Mouse (Mus musculus) embryonic facial prominence, embryonic 14.5 days (tissue): Measurements from ENCODE around the gene Polr2l. TPM values are rescaled to one million over a fixed set of nuclear protein-coding genes. Genes with fewer than 3 reads are reported as not detected.

Experiments used
- ATAC-seq: fragments of 200-750 bp; cut with Nextera tagmentation; 2 replicates; pipeline ENCODE4 v1.8.0; 2017; ENCODE audit warnings: low read depth, moderate number of reproducible peaks, moderate TSS enrichment
- DNase-seq: peaks from one replicate; pipeline ENCODE4 v3.0.0-alpha.2; 2015; ENCODE audit warnings: low spot score
- H3K27ac ChIP-seq: fragments of 300-500 bp; sonication (generic); replicated peaks from 2 replicates; pipeline ENCODE4 v1.5.1; 2014; ENCODE audit warnings: low read depth, mild to moderate bottlenecking, low read length, moderate library complexity
- H3K27me3 ChIP-seq: fragments of 300-500 bp; sonication (generic); replicated peaks from 2 replicates; pipeline ENCODE4 v1.6.1; 2014; ENCODE audit warnings: low read length; ENCODE audit not compliant: control insufficient read depth, insufficient read depth
- H3K36me3 ChIP-seq: fragments of 300-500 bp; sonication (generic); 2 replicates; pipeline ENCODE4 v1.6.1; 2014; ENCODE audit warnings: low read length, mixed read lengths; ENCODE audit not compliant: control insufficient read depth, insufficient read depth
- H3K4me1 ChIP-seq: fragments of 300-500 bp; sonication (generic); 2 replicates; pipeline ENCODE4 v1.6.1; 2014; ENCODE audit warnings: antibody characterized with exemption, low read length; ENCODE audit not compliant: control insufficient read depth, insufficient read depth
- H3K4me2 ChIP-seq: fragments of 300-500 bp; sonication (generic); 2 replicates; pipeline ENCODE4 v1.6.1; 2014; ENCODE audit warnings: low read depth, mild to moderate bottlenecking, low read length, moderate library complexity, mixed read lengths
- H3K4me3 ChIP-seq: fragments of 300-500 bp; sonication (generic); 2 replicates; pipeline ENCODE4 v1.5.1; 2014; ENCODE audit warnings: low read depth, mild to moderate bottlenecking, low read length
- H3K9ac ChIP-seq: fragments of 300-500 bp; sonication (generic); 2 replicates; pipeline ENCODE4 v1.6.1; 2014; ENCODE audit warnings: low read depth, mild to moderate bottlenecking, low read length, moderate library complexity, mixed read lengths
- H3K9me3 ChIP-seq: fragments of 300-500 bp; sonication (generic); 2 replicates; pipeline ENCODE4 v1.6.1; 2016; ENCODE audit warnings: low read length; ENCODE audit not compliant: control insufficient read depth
- WGBS: fragments of 180-500 bp; shearing (Covaris S2); extraction: QIAGEN DNeasy Blood & Tissue Kit; methylation state at CpG from one replicate; pipeline ENCODE4 v1.1.7; 2014; 5-methylcytosine and 5-hydroxymethylcytosine counted together
- polyA plus RNA-seq: library from polyadenylated mRNA; unstranded; fragments of >200 nt; fragmentation: Nextera tagmentation; extraction: Ambion mirVana; gene quantifications from 2 replicates; pipeline ENCODE4 v1.2.1, GENCODE M21; 2014

The Polr2l gene
- 59.3 and 65.2 TPM in 2 replicates for polyA plus RNA-seq

DNA sequence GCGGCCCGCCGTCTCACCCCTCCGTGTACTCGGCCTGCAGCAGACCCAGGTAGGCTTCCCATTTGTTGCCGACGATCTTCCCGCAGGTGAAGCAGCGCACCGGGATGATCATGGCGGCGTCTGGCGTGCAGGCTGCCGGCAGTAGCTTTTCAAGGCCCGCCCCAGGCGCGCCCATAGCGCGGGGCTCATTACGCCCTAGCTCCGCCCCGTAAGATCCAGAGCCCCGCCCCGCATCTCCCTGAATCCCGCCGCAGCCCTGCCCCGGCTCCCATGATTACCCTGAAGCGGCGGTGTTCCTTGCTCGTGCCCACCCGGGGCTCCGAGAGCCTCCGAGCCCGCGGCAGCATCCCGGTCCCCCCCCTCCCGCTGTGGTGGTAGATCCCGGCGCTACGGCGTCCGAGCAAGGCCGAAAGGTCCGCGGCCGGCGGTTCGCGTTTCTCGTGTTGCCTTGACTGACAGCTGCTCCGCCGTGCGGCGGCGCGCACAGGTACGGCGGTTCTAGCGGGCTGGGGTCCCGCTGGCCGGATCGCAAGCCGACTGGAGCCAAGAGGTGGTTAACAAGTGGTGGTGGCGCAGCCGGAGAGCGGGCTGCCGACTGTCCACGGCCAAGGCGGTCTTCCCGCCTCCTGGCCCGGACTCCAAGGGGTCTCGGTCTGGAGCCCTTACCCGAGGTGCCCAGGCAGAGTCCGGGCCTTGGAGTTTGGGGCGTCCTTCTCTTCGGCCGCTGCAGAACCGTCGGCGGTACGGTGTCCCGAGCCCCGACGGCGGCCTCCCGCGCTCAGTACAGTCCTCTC is at the start of gene Polr2l, which contains the start of gene Tspan4:
Gene Polr2l, minus strand, starts transcription at position 122 of the 794 bp plus-strand sequence.
Gene Tspan4, plus strand, starts transcription at position 230 of the 794 bp plus-strand sequence.
- Histone ChIP-seq H3K4me1 (peaks cover 37% of the 10 kb centered on the region), H3K27ac (peak within 1 kb of the TSS; percentile 93), H3K9me3 (no peaks in the 10 kb centered on the region), H3K27me3 (peaks cover 3% of the 10 kb centered on the region; the same call in 1 of the 2 replicates), H3K4me3 (peak within 1 kb of the TSS; percentile 81), H3K4me2 (peak within 1 kb of the TSS; percentile 93), H3K9ac (peak within 1 kb of the TSS; percentile 87), H3K36me3 (peaks cover 26% of the 10 kb centered on the region)
- DNase-seq: peak; percentile 93
- ATAC-seq: peak; percentile 81
- WGBS: under 1% methylated on average over 45 of the region's 87 CpGs

DNA sequence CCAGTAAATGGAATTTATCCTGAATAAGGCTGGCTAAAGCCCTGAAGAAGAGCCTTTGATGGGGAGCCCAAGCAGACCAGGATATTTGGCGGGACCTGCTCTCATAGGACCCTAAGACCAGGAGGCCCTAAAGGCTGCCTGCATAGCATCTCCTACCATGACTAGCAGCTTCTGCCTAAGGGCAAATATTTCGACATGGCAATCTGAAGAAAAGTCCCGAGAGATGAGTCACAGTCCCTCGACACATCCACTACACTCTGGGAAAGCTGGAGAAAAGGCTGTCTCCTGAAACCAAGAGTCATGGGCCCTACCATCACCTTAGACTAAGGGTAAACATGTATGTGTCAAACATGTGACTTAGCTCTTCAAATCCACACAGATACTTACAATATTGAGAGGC is 49.3 kb upstream of the Polr2l start:
- Histone ChIP-seq H3K4me2 (no peak overlapping the region), H3K9ac (no peak overlapping the region), H3K9me3 (no peaks in the 10 kb centered on the region), H3K27me3 (no peaks in the 10 kb centered on the region), H3K36me3 (peaks cover 37% of the 10 kb centered on the region), H3K27ac (no peak overlapping the region), H3K4me3 (no peak overlapping the region), H3K4me1 (no peaks in the 10 kb centered on the region)
- DNase-seq: no peak
- 80% methylated on average over 4 of the region's 4 CpGs for WGBS
- ATAC-seq: no peak

DNA sequence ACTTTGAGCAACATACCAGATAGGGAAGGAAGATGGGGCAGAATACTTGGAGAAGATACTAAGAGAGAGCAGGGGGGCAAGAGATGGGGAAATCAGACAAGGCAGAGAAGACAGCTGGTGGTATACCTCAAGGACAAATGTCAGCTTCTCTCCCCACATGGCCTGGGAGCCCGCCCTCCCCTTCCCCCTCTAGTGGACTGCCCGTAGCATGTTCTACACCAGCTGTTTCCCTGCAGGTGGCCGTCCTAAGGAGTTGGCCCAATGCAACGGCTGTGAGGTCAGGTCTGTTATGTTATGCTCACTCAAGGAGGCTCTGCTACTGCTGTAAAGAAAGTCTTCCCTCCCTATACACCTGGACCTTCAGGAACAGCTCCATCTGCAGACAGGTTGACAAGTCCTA is 48.1 kb upstream of the Polr2l start:
- Histone ChIP-seq H3K4me3 (no peak overlapping the region), H3K36me3 (peaks cover 27% of the 10 kb centered on the region; the same call in 1 of the 2 replicates)
- WGBS: 65% methylated on average over 2 of the region's 4 CpGs

DNA sequence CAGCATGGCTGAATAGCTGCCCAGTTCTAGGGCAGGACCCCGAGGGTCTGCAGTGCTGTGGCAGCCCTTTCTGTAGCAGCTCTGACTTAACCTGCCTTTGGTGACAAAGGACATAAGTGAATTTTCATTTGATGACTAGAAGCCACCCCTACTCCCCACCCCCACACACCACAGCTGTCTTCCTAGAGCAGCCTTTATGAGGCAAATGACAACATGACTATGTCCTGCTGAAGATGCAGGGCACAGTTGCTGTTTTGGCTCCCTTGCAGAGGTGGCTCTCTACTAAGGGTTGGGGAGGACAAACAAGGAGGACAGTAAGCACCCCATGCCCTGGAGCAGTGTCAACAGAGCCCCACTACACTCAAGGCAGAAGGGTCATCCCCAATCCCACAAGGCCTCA is 44.9 kb upstream of the Polr2l start:
- no peak for ATAC-seq
- Histone ChIP-seq H3K9ac (no peak overlapping the region), H3K27me3 (no peaks in the 10 kb centered on the region), H3K4me1 (no peaks in the 10 kb centered on the region), H3K27ac (no peak overlapping the region), H3K4me2 (no peak overlapping the region), H3K9me3 (no peaks in the 10 kb centered on the region), H3K36me3 (peaks cover 37% of the 10 kb centered on the region), H3K4me3 (no peak overlapping the region)
- 76% methylated on average over 1 of the region's 1 CpGs for WGBS
- DNase-seq: no peak

More for the DNA sequence above, 48.1 kb upstream of the Polr2l start:
- H3K4me1 ChIP-seq: no peaks in the 10 kb centered on the region
- no peaks in the 10 kb centered on the region for H3K9me3 ChIP-seq
- DNase-seq (no peak), ATAC-seq (no peak)
- no peak overlapping the region for H3K9ac ChIP-seq
- H3K27me3 ChIP-seq: no peaks in the 10 kb centered on the region
- no peak overlapping the region for H3K4me2 ChIP-seq
- H3K27ac ChIP-seq: no peak overlapping the region

DNA sequence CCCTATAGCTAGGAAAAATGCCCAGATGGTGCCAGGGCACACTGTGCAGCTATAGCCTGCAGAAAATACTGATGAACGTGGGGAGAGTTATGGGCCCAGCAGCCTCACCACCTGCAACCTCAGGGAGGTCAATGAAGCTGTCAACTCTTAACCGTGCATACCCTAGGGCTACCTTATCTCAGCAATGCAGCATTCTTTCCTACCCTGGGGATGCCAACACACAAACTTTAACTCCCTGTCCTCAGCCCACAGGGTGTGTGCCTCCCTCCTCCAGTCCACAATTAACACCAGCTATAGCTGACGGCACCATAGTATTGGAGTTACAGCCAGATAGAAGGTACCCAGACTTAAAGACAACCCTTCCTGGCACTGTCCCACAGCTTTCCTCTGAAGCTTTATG is 44.0 kb upstream of the Polr2l start:
- Histone ChIP-seq H3K27me3 (no peaks in the 10 kb centered on the region), H3K4me1 (no peaks in the 10 kb centered on the region), H3K4me2 (no peak overlapping the region), H3K27ac (no peak overlapping the region), H3K36me3 (peaks cover 43% of the 10 kb centered on the region), H3K9me3 (no peaks in the 10 kb centered on the region), H3K4me3 (no peak overlapping the region), H3K9ac (no peak overlapping the region)
- WGBS: 67% methylated on average over 3 of the region's 3 CpGs
- no peak for DNase-seq
- no peak for ATAC-seq

DNA sequence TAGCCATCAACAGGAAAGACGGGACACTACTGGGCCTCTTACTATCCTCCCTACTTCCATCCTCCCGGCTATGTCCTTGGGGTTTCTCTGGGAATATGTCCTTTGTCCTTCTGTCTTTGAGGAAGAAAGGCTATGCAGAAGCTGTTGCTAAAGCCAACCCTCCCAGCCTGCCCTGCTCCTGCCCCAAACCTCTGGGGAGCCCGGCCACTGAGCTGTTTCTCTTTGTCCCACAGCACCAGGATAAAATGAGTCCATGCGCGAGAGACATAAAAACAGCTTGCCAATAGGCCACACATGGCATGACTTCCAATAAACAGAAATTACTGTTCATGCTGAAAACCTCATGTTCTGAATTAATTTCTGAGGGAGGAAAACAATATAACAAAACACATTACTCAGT is 43.4 kb upstream of the Polr2l start:
- ATAC-seq: no peak
- no peak overlapping the region for H3K9ac ChIP-seq
- no peaks in the 10 kb centered on the region for H3K9me3 ChIP-seq
- H3K4me1 ChIP-seq: no peaks in the 10 kb centered on the region
- no peaks in the 10 kb centered on the region for H3K27me3 ChIP-seq
- no peak overlapping the region for H3K4me2 ChIP-seq
- no peak overlapping the region for H3K27ac ChIP-seq
- DNase-seq: no peak
- no peak overlapping the region for H3K4me3 ChIP-seq
- WGBS: 82% methylated on average over 5 of the region's 5 CpGs
- peaks cover 49% of the 10 kb centered on the region for H3K36me3 ChIP-seq

DNA sequence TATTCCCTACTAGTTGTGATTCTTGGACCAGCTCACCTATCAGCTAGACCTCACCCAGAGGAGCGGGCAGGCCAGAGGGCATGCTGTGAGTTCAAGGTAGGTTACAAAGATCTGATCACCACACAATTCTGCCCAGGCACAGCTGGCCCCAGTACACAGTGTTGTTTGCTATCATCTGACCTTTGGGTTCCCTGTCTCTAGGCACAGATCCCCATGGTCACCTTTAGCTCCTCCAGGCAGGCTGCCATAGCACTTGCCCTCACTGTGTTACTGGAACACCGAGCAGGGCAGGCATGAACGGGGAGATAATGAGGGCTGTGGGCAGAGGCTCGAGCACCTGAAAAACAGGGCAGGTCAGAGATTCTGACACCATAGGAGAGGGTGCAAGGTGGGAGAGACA is 42.7 kb upstream of the Polr2l start:
- H3K27me3 ChIP-seq: no peaks in the 10 kb centered on the region
- peaks cover 52% of the 10 kb centered on the region for H3K36me3 ChIP-seq
- ATAC-seq: no peak

DNA sequence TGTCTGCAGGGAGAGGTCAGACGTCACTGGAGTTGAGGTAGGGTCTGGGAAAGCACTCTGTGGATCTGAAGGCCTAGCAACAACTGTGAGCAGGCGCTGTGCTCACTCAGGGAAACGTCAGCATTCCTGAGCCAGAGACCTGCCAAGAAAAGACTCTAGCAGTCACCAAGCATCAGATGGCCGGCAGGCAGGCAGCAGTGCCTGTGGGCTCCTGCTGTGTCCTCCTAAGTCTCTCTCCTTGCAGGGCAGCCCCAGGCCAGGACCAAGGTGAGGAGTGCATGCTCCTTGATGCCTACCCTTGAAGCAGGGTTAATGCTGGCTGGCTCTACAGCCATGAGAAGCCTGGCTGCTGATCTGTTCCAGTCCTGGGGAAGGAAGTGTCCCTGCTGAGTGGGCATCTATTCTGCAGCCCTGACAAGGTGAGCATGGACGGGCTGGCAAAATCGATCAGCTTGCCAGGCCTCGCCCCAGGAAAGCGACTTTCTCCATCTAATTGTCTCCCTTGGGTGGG is 35.8 kb upstream of the Polr2l start:
- WGBS: 66% methylated on average over 7 of the region's 8 CpGs
- no peak for ATAC-seq
- peaks cover 32% of the 10 kb centered on the region for H3K36me3 ChIP-seq
- no peak for DNase-seq
- H3K9me3 ChIP-seq: no peaks in the 10 kb centered on the region
- H3K9ac ChIP-seq: no peak overlapping the region
- H3K4me3 ChIP-seq: no peak overlapping the region
- H3K4me1 ChIP-seq: no peaks in the 10 kb centered on the region
- no peak overlapping the region for H3K27ac ChIP-seq
- no peak overlapping the region for H3K4me2 ChIP-seq
- H3K27me3 ChIP-seq: no peaks in the 10 kb centered on the region

More for the DNA sequence above, 42.7 kb upstream of the Polr2l start:
- 88% methylated on average over 4 of the region's 4 CpGs for WGBS
- DNase-seq: no peak
- H3K4me2 ChIP-seq: no peak overlapping the region
- no peak overlapping the region for H3K27ac ChIP-seq
- H3K9me3 ChIP-seq: no peaks in the 10 kb centered on the region
- H3K4me1 ChIP-seq: no peaks in the 10 kb centered on the region
- no peak overlapping the region for H3K9ac ChIP-seq
- no peak overlapping the region for H3K4me3 ChIP-seq
